Mouse (Mus musculus) gastrocnemius, adult 8-10 months (tissue): Measurements from ENCODE around the gene Usp25. TPM values are rescaled to one million over a fixed set of nuclear protein-coding genes. Genes with fewer than 3 reads are reported as not detected.

Experiments
- DNase-seq, 2 experiments: peaks; one replicate each; pipeline ENCODE4 v3.0.0; 2022; ENCODE audit warnings: low spot score in 2 of 2
- total RNA-seq, 4 experiments: library from RNA; stranded (reverse); gene quantifications; 2 replicates each; pipeline ENCODE4 v1.2.4; 2022

Usp25 gene
- total RNA-seq, 4 experiments from 2014 or later: 103 to 117 (median 108) TPM

GRCm38 (mm10) chr16:77133055-77133454 lies 119.5 kb downstream of the Usp25 start:
- no peak for DNase-seq

- no peak for DNase-seq
Measured at GRCm38 (mm10) chr16:77140651-77141050, 127.1 kb downstream of the Usp25 start.

GRCm38 (mm10) chr16:77146801-77147200 lies 133.3 kb downstream of the Usp25 start:
- DNase-seq: no peak

- no peak for DNase-seq
Measured at GRCm38 (mm10) chr16:77150338-77150737, 136.8 kb downstream of the Usp25 start.

- no peak for DNase-seq
Measured at GRCm38 (mm10) chr16:77150884-77151283, 137.4 kb downstream of the Usp25 start.

- DNase-seq: no peak
Measured at GRCm38 (mm10) chr16:77152288-77152687, 138.8 kb downstream of the Usp25 start.

GRCm38 (mm10) chr16:77153216-77153715 lies 139.8 kb downstream of the Usp25 start:
- no peak for DNase-seq

GRCm38 (mm10) chr16:77153815-77154214 lies 140.3 kb downstream of the Usp25 start:
- DNase-seq: no peak

- no peak for DNase-seq
Measured at GRCm38 (mm10) chr16:77154831-77155230, 141.3 kb downstream of the Usp25 start.
